Mouse (Mus musculus): ENCODE data around the gene Kcnab1. TPM values are rescaled to one million over a fixed set of nuclear protein-coding genes. Genes with fewer than 3 reads are reported as not detected.

The Kcnab1 gene
- polyA plus RNA-seq, 1 experiment from 2014 or later, result 3.3 TPM

GRCm38 (mm10) chr3:65204356-65205075 is 95.3 kb downstream of the Kcnab1 start:
- H3K4me3 ChIP-seq, result no peak overlapping the region
- no peak overlapping the region for H3K27ac ChIP-seq (ENCODE audit: poor library complexity, severe bottlenecking)
- no peaks in the 10 kb centered on the region for H3K27me3 ChIP-seq (replicated peaks)
- ATAC-seq (ENCODE audit: insufficient number of reproducible peaks, low FRiP score), result no peak
- no peaks in the 10 kb centered on the region for H3K36me3 ChIP-seq
- no peaks in the 10 kb centered on the region for H3K9me3 ChIP-seq (replicated peaks)
- no peak overlapping the region for H3K9ac ChIP-seq
- no peaks in the 10 kb centered on the region for H3K4me1 ChIP-seq (replicated peaks)
- no peak overlapping the region for H3K4me2 ChIP-seq
- 70% methylated on average over 6 of the region's 6 CpGs for WGBS

- Histone ChIP-seq H3K9me3 (replicated peaks) (no peaks in the 10 kb centered on the region), H3K36me3 (no peaks in the 10 kb centered on the region), H3K27ac (ENCODE audit: poor library complexity, severe bottlenecking) (no peak overlapping the region), H3K4me2 (no peak overlapping the region), H3K4me1 (replicated peaks) (no peaks in the 10 kb centered on the region), H3K27me3 (replicated peaks) (no peaks in the 10 kb centered on the region), H3K4me3 (no peak overlapping the region), H3K9ac (no peak overlapping the region)
- 56% methylated on average over 8 of the region's 8 CpGs for WGBS
- ATAC-seq (ENCODE audit: insufficient number of reproducible peaks, low FRiP score), result no peak
Measured at GRCm38 (mm10) chr3:65205539-65206020, 96.4 kb downstream of the Kcnab1 start.

GRCm38 (mm10) chr3:65213725-65214124 is 104.5 kb downstream of the Kcnab1 start:
- H3K4me2 ChIP-seq, result no peak overlapping the region
- H3K27ac ChIP-seq (ENCODE audit: poor library complexity, severe bottlenecking), result no peak overlapping the region
- no peaks in the 10 kb centered on the region for H3K27me3 ChIP-seq (replicated peaks)
- 0 out of 2 replicates have a peak, but pooled peaks cover 7% of the 10 kb centered on the region for H3K4me1 ChIP-seq (replicated peaks)
- no peaks in the 10 kb centered on the region for H3K36me3 ChIP-seq
- H3K9me3 ChIP-seq (replicated peaks), result 0 out of 2 replicates have a peak, but pooled peaks cover 5% of the 10 kb centered on the region
- ATAC-seq (ENCODE audit: insufficient number of reproducible peaks, low FRiP score), result no peak
- no peak overlapping the region for H3K4me3 ChIP-seq
- 67% methylated on average over 2 of the region's 2 CpGs for WGBS
- no peak overlapping the region for H3K9ac ChIP-seq

GRCm38 (mm10) chr3:65214635-65215034 is 105.5 kb downstream of the Kcnab1 start:
- Histone ChIP-seq H3K4me3 (no peak overlapping the region), H3K27me3 (replicated peaks) (no peaks in the 10 kb centered on the region), H3K9me3 (replicated peaks) (0 out of 2 replicates have a peak, but pooled peaks cover 5% of the 10 kb centered on the region), H3K36me3 (no peaks in the 10 kb centered on the region), H3K27ac (ENCODE audit: poor library complexity, severe bottlenecking) (no peak overlapping the region), H3K4me2 (no peak overlapping the region), H3K9ac (no peak overlapping the region), H3K4me1 (replicated peaks) (0 out of 2 replicates have a peak, but pooled peaks cover 7% of the 10 kb centered on the region)
- WGBS, result 71% methylated on average over 2 of the region's 2 CpGs
- no peak for ATAC-seq (ENCODE audit: insufficient number of reproducible peaks, low FRiP score)

GRCm38 (mm10) chr3:65217673-65218579 is 108.7 kb downstream of the Kcnab1 start:
- Histone ChIP-seq H3K4me1 (replicated peaks) (0 out of 2 replicates have a peak, but pooled peaks cover 11% of the 10 kb centered on the region), H3K27ac (ENCODE audit: poor library complexity, severe bottlenecking) (no peak overlapping the region), H3K36me3 (no peaks in the 10 kb centered on the region), H3K4me2 (no peak overlapping the region), H3K4me3 (no peak overlapping the region), H3K9ac (no peak overlapping the region), H3K9me3 (replicated peaks) (no peaks in the 10 kb centered on the region), H3K27me3 (replicated peaks) (no peaks in the 10 kb centered on the region)
- WGBS, result 81% methylated on average over 7 of the region's 7 CpGs
- ATAC-seq (ENCODE audit: insufficient number of reproducible peaks, low FRiP score), result no peak

- Histone ChIP-seq H3K27ac (ENCODE audit: poor library complexity, severe bottlenecking) (no peak overlapping the region), H3K36me3 (no peaks in the 10 kb centered on the region), H3K4me2 (no peak overlapping the region), H3K4me1 (replicated peaks) (0 out of 2 replicates have a peak, but pooled peaks cover 11% of the 10 kb centered on the region), H3K27me3 (replicated peaks) (no peaks in the 10 kb centered on the region), H3K9me3 (replicated peaks) (no peaks in the 10 kb centered on the region), H3K9ac (no peak overlapping the region), H3K4me3 (no peak overlapping the region)
- ATAC-seq (ENCODE audit: insufficient number of reproducible peaks, low FRiP score), result no peak
Measured at GRCm38 (mm10) chr3:65220287-65220686, 111.1 kb downstream of the Kcnab1 start.

DNA sequence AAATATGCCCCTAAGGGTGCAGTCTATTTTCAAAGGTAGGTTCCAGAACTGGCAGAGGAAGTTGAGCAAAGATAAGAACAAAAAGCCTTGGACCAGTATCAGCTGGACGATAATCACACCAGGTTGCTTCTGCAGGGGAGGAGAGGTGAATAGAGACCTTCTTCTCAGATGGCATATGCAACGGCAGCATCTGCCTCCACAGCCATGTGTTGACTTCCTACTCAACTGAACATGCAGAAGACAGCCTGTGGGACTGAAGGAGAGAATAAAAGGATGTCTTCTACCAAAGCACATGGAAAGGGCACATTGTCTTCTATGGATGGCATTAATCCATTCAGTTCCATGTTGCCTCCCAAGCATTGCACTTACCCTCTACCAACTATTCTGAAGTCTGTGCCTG is 114.5 kb downstream of the Kcnab1 start:
- no peak for ATAC-seq (ENCODE audit: insufficient number of reproducible peaks, low FRiP score)
- Histone ChIP-seq H3K27me3 (replicated peaks) (no peaks in the 10 kb centered on the region), H3K4me2 (no peak overlapping the region), H3K4me1 (replicated peaks) (0 out of 2 replicates have a peak, but pooled peaks cover 5% of the 10 kb centered on the region), H3K9ac (no peak overlapping the region), H3K9me3 (replicated peaks) (no peaks in the 10 kb centered on the region), H3K36me3 (no peaks in the 10 kb centered on the region), H3K4me3 (no peak overlapping the region), H3K27ac (ENCODE audit: poor library complexity, severe bottlenecking) (no peak overlapping the region)
- WGBS, result 67% methylated on average over 2 of the region's 2 CpGs

- Histone ChIP-seq H3K9me3 (replicated peaks) (peaks cover 2% of the 10 kb centered on the region; the same call in 1 of the 2 replicates), H3K9ac (no peak overlapping the region), H3K4me1 (replicated peaks) (no peaks in the 10 kb centered on the region), H3K27me3 (replicated peaks) (no peaks in the 10 kb centered on the region), H3K27ac (ENCODE audit: poor library complexity, severe bottlenecking) (no peak overlapping the region), H3K4me2 (no peak overlapping the region), H3K4me3 (no peak overlapping the region), H3K36me3 (no peaks in the 10 kb centered on the region)
- WGBS, result 85% methylated on average over 1 of the region's 1 CpGs
- ATAC-seq (ENCODE audit: insufficient number of reproducible peaks, low FRiP score), result no peak
Measured at GRCm38 (mm10) chr3:65230978-65231377, 121.8 kb downstream of the Kcnab1 start.

DNA sequence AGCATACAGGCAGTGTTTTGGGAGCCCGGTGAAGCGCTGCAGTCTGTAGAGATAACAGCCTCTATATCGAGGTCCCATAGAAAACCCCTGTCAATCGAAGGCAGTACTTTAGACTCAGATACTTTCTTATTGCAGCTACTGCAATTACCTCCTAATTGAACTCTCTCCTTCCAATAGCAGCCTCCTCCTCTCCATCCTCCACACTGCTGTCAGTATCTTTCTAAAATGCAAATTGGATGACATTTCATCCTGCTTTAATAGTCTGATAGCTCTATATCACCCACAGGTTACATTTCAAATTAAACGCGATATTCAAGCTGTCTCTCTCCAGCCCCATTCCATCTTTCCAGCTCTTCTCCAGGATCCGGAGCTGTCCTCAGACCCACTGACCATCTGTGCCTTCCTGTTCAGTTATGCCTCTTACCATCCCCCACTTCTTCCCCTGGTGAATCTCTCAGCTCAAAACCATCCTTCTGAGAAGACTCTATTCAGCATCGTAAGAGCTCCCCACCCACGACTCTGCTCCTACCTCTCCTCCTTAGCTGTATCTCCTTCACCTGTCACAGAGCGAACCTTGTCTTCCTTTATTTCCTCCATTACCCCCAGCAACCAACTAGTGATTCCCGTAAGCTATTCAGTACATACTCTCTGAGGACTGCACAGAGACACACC is 122.4 kb downstream of the Kcnab1 start:
- Histone ChIP-seq H3K4me3 (no peak overlapping the region), H3K4me2 (no peak overlapping the region), H3K27me3 (replicated peaks) (no peaks in the 10 kb centered on the region), H3K9me3 (replicated peaks) (peaks cover 2% of the 10 kb centered on the region; the same call in 1 of the 2 replicates), H3K4me1 (replicated peaks) (no peaks in the 10 kb centered on the region), H3K36me3 (no peaks in the 10 kb centered on the region), H3K9ac (no peak overlapping the region), H3K27ac (ENCODE audit: poor library complexity, severe bottlenecking) (no peak overlapping the region)
- WGBS, result 72% methylated on average over 11 of the region's 11 CpGs
- ATAC-seq (ENCODE audit: insufficient number of reproducible peaks, low FRiP score), result no peak

GRCm38 (mm10) chr3:65249023-65249422 is 139.8 kb downstream of the Kcnab1 start:
- Histone ChIP-seq H3K4me3 (no peak overlapping the region), H3K36me3 (no peaks in the 10 kb centered on the region), H3K4me1 (replicated peaks) (no peaks in the 10 kb centered on the region), H3K27ac (ENCODE audit: poor library complexity, severe bottlenecking) (no peak overlapping the region), H3K4me2 (no peak overlapping the region), H3K9ac (no peak overlapping the region), H3K27me3 (replicated peaks) (no peaks in the 10 kb centered on the region), H3K9me3 (replicated peaks) (no peaks in the 10 kb centered on the region)
- WGBS, result 78% methylated on average over 6 of the region's 6 CpGs
- no peak for ATAC-seq (ENCODE audit: insufficient number of reproducible peaks, low FRiP score)

DNA sequence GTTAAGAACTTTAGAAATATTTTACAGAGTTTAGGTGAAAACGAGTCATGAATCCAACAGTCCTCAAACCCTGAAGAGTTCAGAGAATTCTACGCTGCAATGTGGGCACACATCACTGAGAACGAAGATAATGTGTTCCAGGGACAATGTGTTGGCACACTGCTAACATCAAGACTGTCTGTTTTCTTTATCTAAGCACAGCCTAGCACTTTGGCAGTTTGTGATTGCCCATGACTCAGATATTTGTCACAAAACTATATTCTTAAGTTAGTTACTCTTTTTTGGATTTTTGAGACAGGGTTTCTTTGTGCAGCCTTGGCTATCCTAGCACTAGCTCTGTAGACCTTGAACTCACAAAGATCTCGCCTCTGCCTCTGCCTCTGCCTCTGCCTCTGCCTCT is 151.3 kb downstream of the Kcnab1 start:
- Histone ChIP-seq H3K27ac (ENCODE audit: poor library complexity, severe bottlenecking) (no peak overlapping the region), H3K4me2 (no peak overlapping the region), H3K9me3 (replicated peaks) (no peaks in the 10 kb centered on the region), H3K27me3 (replicated peaks) (no peaks in the 10 kb centered on the region), H3K36me3 (no peaks in the 10 kb centered on the region), H3K4me3 (no peak overlapping the region), H3K9ac (no peak overlapping the region), H3K4me1 (replicated peaks) (no peaks in the 10 kb centered on the region)
- no peak for ATAC-seq (ENCODE audit: insufficient number of reproducible peaks, low FRiP score)
- 68% methylated on average over 4 of the region's 4 CpGs for WGBS
